Mouse (Mus musculus) spleen, adult 2 months (tissue): ENCODE measurements around the gene Pard3. TPM values are rescaled to one million over a fixed set of nuclear protein-coding genes. Genes with fewer than 3 reads are reported as not detected.

Experiments used
- DNase-seq, 2 experiments: peaks; one replicate each; pipeline versions ENCODE4 v3.0.0 to v3.0.0-alpha.2; 2012 to 2021; ENCODE audit warnings: low spot score in 2 of 2, low read depth in 1 of 2
- H3K27ac ChIP-seq: fragments of 200-500 bp; 2 replicates; pipeline ENCODE4 v1.5.1; 2012; ENCODE audit warnings: low read length, inconsistent platforms; ENCODE audit not compliant: insufficient read depth
- H3K27me3 ChIP-seq: fragments of 200-500 bp; 2 replicates; pipeline ENCODE4 v1.6.1; 2012; ENCODE audit warnings: mild to moderate bottlenecking, moderate library complexity, low read length, inconsistent platforms; ENCODE audit not compliant: control insufficient read depth, insufficient read depth
- H3K36me3 ChIP-seq: fragments of 200-500 bp; 2 replicates; pipeline ENCODE4 v1.6.1; 2012; ENCODE audit warnings: mild to moderate bottlenecking, low read length, inconsistent platforms; ENCODE audit not compliant: control insufficient read depth, insufficient read depth
- H3K4me1 ChIP-seq: fragments of 200-500 bp; 2 replicates; pipeline ENCODE4 v1.6.1; 2011; ENCODE audit warnings: inconsistent platforms; ENCODE audit not compliant: control insufficient read depth, insufficient read depth, insufficient read length
- H3K4me3 ChIP-seq: fragments of 200-500 bp; 2 replicates; pipeline ENCODE4 v1.5.1; 2011; ENCODE audit warnings: mild to moderate bottlenecking, inconsistent platforms; ENCODE audit not compliant: insufficient read depth, insufficient read length; ENCODE audit errors: extremely low read depth
- CTCF ChIP-seq: fragments of 200-500 bp; IDR thresholded peaks from 2 replicates; pipeline ENCODE4 v1.5.1; 2011; ENCODE audit warnings: mild to moderate bottlenecking, inconsistent platforms; ENCODE audit not compliant: insufficient read depth, insufficient read length, insufficient replicate concordance; ENCODE audit errors: extremely low read depth
- POLR2A ChIP-seq: fragments of 200-500 bp; IDR thresholded peaks from 2 replicates; pipeline ENCODE4 v1.6.1; 2011; ENCODE audit warnings: low read depth, low read length, inconsistent platforms
- WGBS: fragments of 180-500 bp; shearing (Covaris S2); methylation state at CpG from one replicate; pipeline ENCODE4 v1.1.7; 2018; 5-methylcytosine and 5-hydroxymethylcytosine counted together
- polyA plus RNA-seq: library from polyadenylated mRNA; depleted of rRNA; stranded (reverse); fragments of >200 nt; gene quantifications from 2 replicates; pipeline ENCODE4 v1.2.3, GENCODE M21; 2012

Gene Pard3
- polyA plus RNA-seq, 1 experiment = 3.8 TPM

- 88% methylated on average over 4 of the region's 4 CpGs for WGBS
Observed at GRCm38 (mm10) chr8:127564426-127564825, 500.7 kb downstream of the Pard3 start.

GRCm38 (mm10) chr8:127569212-127569611 lies 505.5 kb downstream of the Pard3 start:
- WGBS = 97% methylated on average over 5 of the region's 5 CpGs
- TF ChIP-seq CTCF (no peak), POLR2A (no peak)
- no peaks in the 10 kb centered on the region for H3K27me3 ChIP-seq
- no peaks in the 10 kb centered on the region for H3K4me1 ChIP-seq
- no peaks in the 10 kb centered on the region for H3K36me3 ChIP-seq
- no peak overlapping the region for H3K4me3 ChIP-seq
- no peak overlapping the region for H3K27ac ChIP-seq
- no peak for DNase-seq

More at GRCm38 (mm10) chr8:127564426-127564825, 500.7 kb downstream of the Pard3 start:
- Histone ChIP-seq H3K27ac (no peak overlapping the region), H3K4me3 (no peak overlapping the region), H3K27me3 (no peaks in the 10 kb centered on the region), H3K36me3 (no peaks in the 10 kb centered on the region), H3K4me1 (no peaks in the 10 kb centered on the region)
- no peak for TF ChIP-seq POLR2A
- TF ChIP-seq CTCF = no peak
- no peak for DNase-seq

GRCm38 (mm10) chr8:127570527-127570926 lies 506.8 kb downstream of the Pard3 start:
- WGBS = 85% methylated on average over 1 of the region's 1 CpGs
- H3K4me3 ChIP-seq = no peak overlapping the region
- H3K27ac ChIP-seq = no peak overlapping the region
- TF ChIP-seq POLR2A (no peak), CTCF (no peak)
- no peaks in the 10 kb centered on the region for H3K36me3 ChIP-seq
- no peaks in the 10 kb centered on the region for H3K27me3 ChIP-seq
- no peak for DNase-seq
- H3K4me1 ChIP-seq = no peaks in the 10 kb centered on the region

- 94% methylated on average over 4 of the region's 4 CpGs for WGBS
- Histone ChIP-seq H3K27me3 (no peaks in the 10 kb centered on the region), H3K36me3 (no peaks in the 10 kb centered on the region), H3K4me3 (no peak overlapping the region), H3K27ac (no peak overlapping the region), H3K4me1 (no peaks in the 10 kb centered on the region)
- no peak for DNase-seq
- no peak for TF ChIP-seq POLR2A
- no peak for TF ChIP-seq CTCF
Observed at GRCm38 (mm10) chr8:127572493-127572892, 508.8 kb downstream of the Pard3 start.

- H3K36me3 ChIP-seq = no peaks in the 10 kb centered on the region
- TF ChIP-seq POLR2A (no peak), CTCF (no peak)
- H3K27me3 ChIP-seq = no peaks in the 10 kb centered on the region
- no peaks in the 10 kb centered on the region for H3K4me1 ChIP-seq
- DNase-seq = no peak
- 87% methylated on average over 4 of the region's 4 CpGs for WGBS
- H3K4me3 ChIP-seq = no peak overlapping the region
- H3K27ac ChIP-seq = no peak overlapping the region
Observed at GRCm38 (mm10) chr8:127576657-127577056, 513.0 kb downstream of the Pard3 start.

- DNase-seq = no peak
- H3K27ac ChIP-seq = no peak overlapping the region
- no peaks in the 10 kb centered on the region for H3K27me3 ChIP-seq
- no peaks in the 10 kb centered on the region for H3K4me1 ChIP-seq
- H3K36me3 ChIP-seq = no peaks in the 10 kb centered on the region
- no peak for TF ChIP-seq POLR2A
- no peak for TF ChIP-seq CTCF
- H3K4me3 ChIP-seq = no peak overlapping the region
- WGBS = 88% methylated on average over 6 of the region's 6 CpGs
Observed at GRCm38 (mm10) chr8:127577656-127578055, 514.0 kb downstream of the Pard3 start.

- Histone ChIP-seq H3K27ac (no peak overlapping the region), H3K36me3 (no peaks in the 10 kb centered on the region), H3K27me3 (no peaks in the 10 kb centered on the region), H3K4me3 (no peak overlapping the region), H3K4me1 (no peaks in the 10 kb centered on the region)
- no peak for DNase-seq
- no peak for TF ChIP-seq CTCF
- TF ChIP-seq POLR2A = no peak
- 91% methylated on average over 9 of the region's 9 CpGs for WGBS
Observed at GRCm38 (mm10) chr8:127579436-127579835, 515.7 kb downstream of the Pard3 start.
